Mouse (Mus musculus) erythroblast, adult 5-6 weeks (primary cell): ENCODE measurements around the gene Ccl17. TPM values are rescaled to one million over a fixed set of nuclear protein-coding genes. Genes with fewer than 3 reads are reported as not detected.

Source experiments
- total RNA-seq, 2 experiments: library from RNA; stranded (forward) in 1 of 2; stranded (reverse) in 1 of 2; fragments of 150-400 nt in 1 of 2; fragments of 200-764, 138-1000 nt in 1 of 2; gene quantifications; 2 replicates each; pipeline versions ENCODE4 v1.2.3 to v1.2.4; 2015 to 2017; ENCODE audit warnings: low replicate concordance in 2 of 2

The Ccl17 gene
- total RNA-seq, 2 experiments from 2014 or later: 0.77 TPM; not detected in 1

Other genes starting within 250 kb of the Ccl17 start
- 13.0 and 19.2 TPM in 2 replicates for gene Rspry1, start 208.5 kb upstream of the Ccl17 start, total RNA-seq (2015; ENCODE audit: low replicate concordance)
- 7.8 and 12.7 TPM in 2 replicates for gene Rspry1, start 208.5 kb upstream of the Ccl17 start, total RNA-seq (2017; ENCODE audit: low replicate concordance)
- 9.8 and 15.9 TPM in 2 replicates for gene Fam192a, start 208.5 kb upstream of the Ccl17 start, total RNA-seq (2015; ENCODE audit: low replicate concordance)
- 40.8 and 44.3 TPM in 2 replicates for gene Fam192a, start 208.5 kb upstream of the Ccl17 start, total RNA-seq (2017; ENCODE audit: low replicate concordance)
- gene Arl2bp, start 143.9 kb upstream of the Ccl17 start, total RNA-seq (2015; ENCODE audit: low replicate concordance): 16.1 and 18.0 TPM in 2 replicates
- gene Arl2bp, start 143.9 kb upstream of the Ccl17 start, total RNA-seq (2017; ENCODE audit: low replicate concordance): 27.9 and 32.5 TPM in 2 replicates
- not detected in 2 replicates for gene Pllp, start 114.2 kb upstream of the Ccl17 start, total RNA-seq (2015; ENCODE audit: low replicate concordance)
- gene Pllp, start 114.2 kb upstream of the Ccl17 start, total RNA-seq (2017; ENCODE audit: low replicate concordance): not detected in 2 replicates
- 1.0 and 2.5 TPM in 2 replicates for gene Ccl22, start 64.9 kb upstream of the Ccl17 start, total RNA-seq (2015; ENCODE audit: low replicate concordance)
- gene Ccl22, start 64.9 kb upstream of the Ccl17 start, total RNA-seq (2017; ENCODE audit: low replicate concordance): 0.68 and 1.4 TPM in 2 replicates
- 0.63 TPM in 1 of 2 replicates, not detected in the other for gene Cx3cl1, start 38.4 kb upstream of the Ccl17 start, total RNA-seq (2015; ENCODE audit: low replicate concordance)
- 0.77 and 2.4 TPM in 2 replicates for gene Cx3cl1, start 38.4 kb upstream of the Ccl17 start, total RNA-seq (2017; ENCODE audit: low replicate concordance)
- gene Coq9, start 27.9 kb downstream of the Ccl17 start, total RNA-seq (2015; ENCODE audit: low replicate concordance): 4.4 and 10.7 TPM in 2 replicates
- gene Coq9, start 27.9 kb downstream of the Ccl17 start, total RNA-seq (2017; ENCODE audit: low replicate concordance): 27.3 and 54.5 TPM in 2 replicates
- gene Ciapin1, start 27.9 kb downstream of the Ccl17 start, total RNA-seq (2015; ENCODE audit: low replicate concordance): 16.7 and 30.3 TPM in 2 replicates
- 27.0 and 27.2 TPM in 2 replicates for gene Ciapin1, start 27.9 kb downstream of the Ccl17 start, total RNA-seq (2017; ENCODE audit: low replicate concordance)
- 29.8 and 37.4 TPM in 2 replicates for gene Polr2c, start 47.0 kb downstream of the Ccl17 start, total RNA-seq (2015; ENCODE audit: low replicate concordance)
- gene Polr2c, start 47.0 kb downstream of the Ccl17 start, total RNA-seq (2017; ENCODE audit: low replicate concordance): 26.9 and 36.0 TPM in 2 replicates
- 1.2 and 1.5 TPM in 2 replicates for gene Dok4, start 65.9 kb downstream of the Ccl17 start, total RNA-seq (2015; ENCODE audit: low replicate concordance)
- 4.0 and 6.0 TPM in 2 replicates for gene Dok4, start 65.9 kb downstream of the Ccl17 start, total RNA-seq (2017; ENCODE audit: low replicate concordance)
- not detected in 2 replicates for gene Ccdc102a, start 107.6 kb downstream of the Ccl17 start, total RNA-seq (2015; ENCODE audit: low replicate concordance)
- gene Ccdc102a, start 107.6 kb downstream of the Ccl17 start, total RNA-seq (2017; ENCODE audit: low replicate concordance): 1.3 and 1.4 TPM in 2 replicates
- gene Adgrg5, start 113.2 kb downstream of the Ccl17 start, total RNA-seq (2015; ENCODE audit: low replicate concordance): 0.19 and 1.0 TPM in 2 replicates
- 0.85 TPM in 1 of 2 replicates, not detected in the other for gene Adgrg5, start 113.2 kb downstream of the Ccl17 start, total RNA-seq (2017; ENCODE audit: low replicate concordance)
- 28.2 and 32.1 TPM in 2 replicates for gene Adgrg1, start 164.3 kb downstream of the Ccl17 start, total RNA-seq (2015; ENCODE audit: low replicate concordance)
- gene Adgrg1, start 164.3 kb downstream of the Ccl17 start, total RNA-seq (2017; ENCODE audit: low replicate concordance): 7.1 and 7.5 TPM in 2 replicates
- gene Adgrg3, start 207.2 kb downstream of the Ccl17 start, total RNA-seq (2015; ENCODE audit: low replicate concordance): 24.2 and 30.9 TPM in 2 replicates
- gene Adgrg3, start 207.2 kb downstream of the Ccl17 start, total RNA-seq (2017; ENCODE audit: low replicate concordance): 20.9 and 34.9 TPM in 2 replicates
- gene Drc7, start 244.7 kb downstream of the Ccl17 start, total RNA-seq (2015; ENCODE audit: low replicate concordance): not detected in 2 replicates
- 1.3 TPM in 1 of 2 replicates, not detected in the other for gene Drc7, start 244.7 kb downstream of the Ccl17 start, total RNA-seq (2017; ENCODE audit: low replicate concordance)